Mouse (Mus musculus) CD4-positive, CD25-positive, alpha-beta regulatory T cell, adult 4 months (primary cell): ENCODE data around the gene Tbc1d22a. TPM values are rescaled to one million over a fixed set of nuclear protein-coding genes. Genes with fewer than 3 reads are reported as not detected.
A peak's percentile ranks its signal among the peaks of the same experiment; 100 is the strongest.

ENCODE experiments used
- ATAC-seq: one replicate; pipeline ENCODE4 v1.8.0; 2017
- polyA plus RNA-seq, 2 experiments: library from polyadenylated mRNA; unstranded; fragments of 100-300 nt; shearing (Covaris generic); gene quantifications; one replicate each; pipeline ENCODE4 v1.2.1; 2017

Tbc1d22a gene
- polyA plus RNA-seq, 2 experiments from 2014 or later, result 8.4 to 16.2 TPM

- peak; percentile 80 for ATAC-seq
These were observed 128.5 kb downstream of the Tbc1d22a start for GRCm38 (mm10) chr15:86342637-86343375.

GRCm38 (mm10) chr15:86344906-86345331 is 130.7 kb downstream of the Tbc1d22a start:
- peak; percentile 40 for ATAC-seq

- ATAC-seq, result peak; percentile 73
These were observed 131.6 kb downstream of the Tbc1d22a start for GRCm38 (mm10) chr15:86345907-86346306.

GRCm38 (mm10) chr15:86346606-86347005 is 132.3 kb downstream of the Tbc1d22a start:
- no peak for ATAC-seq

- no peak for ATAC-seq
These were observed 140.7 kb downstream of the Tbc1d22a start for GRCm38 (mm10) chr15:86354932-86355331.

GRCm38 (mm10) chr15:86355857-86356256 is 141.6 kb downstream of the Tbc1d22a start:
- ATAC-seq, result no peak

GRCm38 (mm10) chr15:86360376-86360775 is 146.1 kb downstream of the Tbc1d22a start:
- ATAC-seq, result no peak

GRCm38 (mm10) chr15:86362306-86363150 is 148.3 kb downstream of the Tbc1d22a start:
- ATAC-seq, result no peak

- no peak for ATAC-seq
These were observed 149.6 kb downstream of the Tbc1d22a start for GRCm38 (mm10) chr15:86363841-86364295.

- ATAC-seq, result no peak
These were observed 150.8 kb downstream of the Tbc1d22a start for GRCm38 (mm10) chr15:86364948-86365658.

GRCm38 (mm10) chr15:86366726-86367125 is 152.5 kb downstream of the Tbc1d22a start:
- ATAC-seq, result no peak

- no peak for ATAC-seq
These were observed 153.0 kb downstream of the Tbc1d22a start for GRCm38 (mm10) chr15:86367247-86367646.

- ATAC-seq, result no peak
These were observed 156.6 kb downstream of the Tbc1d22a start for GRCm38 (mm10) chr15:86370846-86371245.

GRCm38 (mm10) chr15:86375262-86375661 is 161.0 kb downstream of the Tbc1d22a start:
- no peak for ATAC-seq

- ATAC-seq, result no peak
These were observed 161.7 kb downstream of the Tbc1d22a start for GRCm38 (mm10) chr15:86375860-86376394.

GRCm38 (mm10) chr15:86383278-86383677 is 169.0 kb downstream of the Tbc1d22a start:
- ATAC-seq, result no peak

GRCm38 (mm10) chr15:86385436-86385835 is 171.2 kb downstream of the Tbc1d22a start:
- ATAC-seq, result no peak

- no peak for ATAC-seq
These were observed 172.1 kb downstream of the Tbc1d22a start for GRCm38 (mm10) chr15:86386325-86386724.

- ATAC-seq, result no peak
These were observed 174.3 kb downstream of the Tbc1d22a start for GRCm38 (mm10) chr15:86388597-86388996.

GRCm38 (mm10) chr15:86404866-86405265 is 190.6 kb downstream of the Tbc1d22a start:
- ATAC-seq, result no peak

- peak; percentile 71 for ATAC-seq
These were observed 191.3 kb downstream of the Tbc1d22a start for GRCm38 (mm10) chr15:86405527-86405926.

- ATAC-seq, result no peak
These were observed 195.1 kb downstream of the Tbc1d22a start for GRCm38 (mm10) chr15:86409352-86409751.
